10 mouse cellular contexts compared by ENCODE assay signal in genomic region chr3:136833893-136834292, GRCm38 (mm10).
DNase-seq lines count a peak whose midpoint lies in the region; ATAC-seq and TF ChIP-seq lines count a peak whose summit lies in the region.
"Had no signal": no experiment of that assay in that cellular context is flagged by ENCODE, and none has a peak within 500 bp of the region (broad histone marks: within the 10 kb centered on the region; RNA-seq: fewer than 3 reads in every experiment).

No protein-coding gene starts in this region.

- H3K4me2 ChIP-seq in hindbrain, postnatal 0 days (ENCODE audit: low read depth, low read length), result peak overlapping the region; percentile 35; the same call in 1 of the 2 replicates

- peak; percentile 78 for ATAC-seq in hindbrain, postnatal 0 days
- no peak for ATAC-seq in granulocyte monocyte progenitor cell, adult 5-6 weeks (replicated peaks; ENCODE audit: poor library complexity, severe bottlenecking)

- no peaks in the 10 kb centered on the region for H3K9me3 ChIP-seq in hindbrain, postnatal 0 days (ENCODE audit: low read length)

- DNase-seq in left cerebral cortex, adult 2 months (ENCODE audit: extremely low spot score in 1 of 2, low spot score in 2 of 2), result no peak
- DNase-seq in left cerebral cortex, adult 9 months (ENCODE audit: low spot score in 2 of 2), result no peak
- peak; percentile 63 to 68 for DNase-seq in cerebellum, postnatal 14 days
- DNase-seq in gastrocnemius, postnatal 36 days, result peak; percentile 24 to 48
- peak; percentile 78 for DNase-seq in hindbrain, postnatal 0 days (ENCODE audit: low spot score)
- peak; percentile 53 for DNase-seq in mesoderm, embryonic 11.5 days (ENCODE audit: low read depth, low spot score)
- no peak for DNase-seq in spleen, postnatal 14 days (ENCODE audit: low spot score in 2 of 2)

- TF ChIP-seq CTCF in left cerebral cortex, adult 2 months (IDR thresholded peaks at IDR 0.05), result no peak
- 0 out of 2 replicates have a peak, but pooled peaks have one; percentile 6 for TF ChIP-seq CTCF in hindbrain, postnatal 0 days (IDR thresholded peaks at IDR 0.05; ENCODE audit: low read depth)

- no peak overlapping the region for H3K9ac ChIP-seq in hindbrain, postnatal 0 days (replicated peaks; ENCODE audit: low read length)

- H3K4me1 ChIP-seq in hindbrain, postnatal 0 days (ENCODE audit: insufficient read depth, low read length), result peaks cover 10% of the 10 kb centered on the region

- intact Hi-C loops in left cerebral cortex, adult 2 months (cut with DNase I), result loop anchor here (5.0 kb wide), 1 partner anchor 162 kb away; the partner anchor contains the start of gene Ppp3ca
- intact Hi-C loops in gastrocnemius, postnatal 36 days (cut with DNase I), result no loop called here

- H3K36me3 ChIP-seq in hindbrain, postnatal 0 days (ENCODE audit: insufficient read depth, low read length), result no peaks in the 10 kb centered on the region

- no peak overlapping the region for H3K4me3 ChIP-seq in left cerebral cortex, adult 2 months
- H3K4me3 ChIP-seq in hindbrain, postnatal 0 days (ENCODE audit: low read length), result no peak overlapping the region
- H3K4me3 ChIP-seq: erythroblast, embryonic 14.5 days; myocyte had no signal

- peak overlapping the region; percentile 81 for H3K27ac ChIP-seq in left cerebral cortex, adult 2 months
- H3K27ac ChIP-seq in hindbrain, postnatal 0 days, result peak overlapping the region; percentile 46; the same call in 1 of the 2 replicates

- WGBS in hindbrain, postnatal 0 days, result 6% methylated on average over 5 of the region's 5 CpGs

- no peaks in the 10 kb centered on the region for H3K27me3 ChIP-seq in hindbrain, postnatal 0 days (ENCODE audit: insufficient read depth, low read length)

Comparison
In these comparisons a context has a peak if more than half of its experiments do, and no peak if none do; other contexts are left out.
1. DNase-seq: peak in cerebellum, postnatal 14 days (2 of 2), gastrocnemius, postnatal 36 days (2 of 2), hindbrain, postnatal 0 days (single experiment) and mesoderm, embryonic 11.5 days (single experiment); none in left cerebral cortex, adult 2 months (0 of 2), left cerebral cortex, adult 9 months (0 of 2) and spleen, postnatal 14 days (0 of 2).